Mouse (Mus musculus) spleen, postnatal 10 days (tissue): ENCODE data around the gene Tmem240.

ENCODE experiments used
- DNase-seq, 2 experiments: peaks; one replicate each; pipeline ENCODE4 v3.0.0; 2021 to 2022; ENCODE audit warnings: low spot score in 2 of 2

The Tmem240 gene

GRCm38 (mm10) chr4:155770626-155771025 is 36.0 kb downstream of the Tmem240 start:
- DNase-seq: no peak

- DNase-seq: no peak
Observed at GRCm38 (mm10) chr4:155771706-155772105, 37.1 kb downstream of the Tmem240 start.

- peak in 1 of 2 experiments; percentile 20 for DNase-seq
Observed at GRCm38 (mm10) chr4:155772786-155773185, 38.2 kb downstream of the Tmem240 start.

GRCm38 (mm10) chr4:155773335-155774078 is 38.9 kb downstream of the Tmem240 start:
- DNase-seq: no peak

- peak; percentile 76 to 92 for DNase-seq
Observed at GRCm38 (mm10) chr4:155774280-155774754, 39.7 kb downstream of the Tmem240 start, which contains the start of gene Vwa1. Gene Vwa1, minus strand, starts transcription at chr4:155774698.

- DNase-seq: peak; percentile 13 to 41
Observed at GRCm38 (mm10) chr4:155774971-155775740, 40.6 kb downstream of the Tmem240 start.

GRCm38 (mm10) chr4:155775855-155776254 is 41.3 kb downstream of the Tmem240 start:
- DNase-seq: no peak

GRCm38 (mm10) chr4:155776704-155777335 is 42.2 kb downstream of the Tmem240 start:
- no peak for DNase-seq

GRCm38 (mm10) chr4:155777816-155778215 is 43.2 kb downstream of the Tmem240 start:
- peak in 1 of 2 experiments; percentile 37 for DNase-seq

- DNase-seq: no peak
Observed at GRCm38 (mm10) chr4:155779498-155779897, 44.9 kb downstream of the Tmem240 start.

GRCm38 (mm10) chr4:155780895-155781294 is 46.3 kb downstream of the Tmem240 start:
- peak in 1 of 2 experiments; percentile 18 for DNase-seq

- no peak for DNase-seq
Observed at GRCm38 (mm10) chr4:155783486-155784080, 49.0 kb downstream of the Tmem240 start.

GRCm38 (mm10) chr4:155784081-155784701 is 49.6 kb downstream of the Tmem240 start:
- DNase-seq: peak; percentile 87 to 89

- peak in 1 of 2 experiments; percentile 33 for DNase-seq
Observed at GRCm38 (mm10) chr4:155785246-155785645, 50.6 kb downstream of the Tmem240 start.

GRCm38 (mm10) chr4:155785819-155786218 is 51.2 kb downstream of the Tmem240 start, which contains the start of gene Tmem88b:
Gene Tmem88b, minus strand, starts transcription at chr4:155785874.
- peak in 1 of 2 experiments; percentile 26 for DNase-seq

- DNase-seq: peak; percentile 55 to 76
Observed at GRCm38 (mm10) chr4:155788300-155788699, 53.7 kb downstream of the Tmem240 start.

- peak in 1 of 2 experiments; percentile 61 for DNase-seq
Observed at GRCm38 (mm10) chr4:155788833-155789232, 54.2 kb downstream of the Tmem240 start.

- peak in 1 of 2 experiments; percentile 35 for DNase-seq
Observed at GRCm38 (mm10) chr4:155790021-155790489, 55.5 kb downstream of the Tmem240 start, which contains the start of gene Ankrd65. Gene Ankrd65, plus strand, starts transcription at chr4:155790439.
